Mouse (Mus musculus) limb, embryonic 12.5 days (tissue): Measurements from ENCODE around the gene Bmp6. TPM values are rescaled to one million over a fixed set of nuclear protein-coding genes. Genes with fewer than 3 reads are reported as not detected.

ENCODE experiments used
- ATAC-seq: fragments of 200-750 bp; cut with Nextera tagmentation; 2 replicates; pipeline ENCODE4 v1.8.0; 2017; ENCODE audit warnings: low read depth, moderate TSS enrichment; ENCODE audit not compliant: insufficient number of reproducible peaks, insufficient read depth, low FRiP score, low TSS enrichment
- H3K27ac ChIP-seq: fragments of 300-500 bp; sonication (generic); 2 replicates; pipeline ENCODE4 v1.5.1; 2016; ENCODE audit warnings: mild to moderate bottlenecking, moderate library complexity
- H3K27me3 ChIP-seq: fragments of 300-500 bp; sonication (generic); 2 replicates; pipeline ENCODE4 v1.6.1; 2016; ENCODE audit warnings: mild to moderate bottlenecking, moderate library complexity
- H3K36me3 ChIP-seq: fragments of 300-500 bp; sonication (generic); 2 replicates; pipeline ENCODE4 v1.6.1; 2016; ENCODE audit warnings: mild to moderate bottlenecking, moderate library complexity
- H3K4me1 ChIP-seq: fragments of 300-500 bp; sonication (generic); replicated peaks from 2 replicates; pipeline ENCODE4 v1.6.1; 2016
- H3K4me2 ChIP-seq: fragments of 300-500 bp; sonication (generic); 2 replicates; pipeline ENCODE4 v1.6.1; 2016; ENCODE audit warnings: mild to moderate bottlenecking, moderate library complexity
- H3K4me3 ChIP-seq: fragments of 300-500 bp; sonication (generic); replicated peaks from 2 replicates; pipeline ENCODE4 v1.5.1; 2016; ENCODE audit warnings: mild to moderate bottlenecking
- H3K9ac ChIP-seq: fragments of 300-500 bp; sonication (generic); replicated peaks from 2 replicates; pipeline ENCODE4 v1.6.1; 2016; ENCODE audit warnings: mild to moderate bottlenecking, moderate library complexity
- H3K9me3 ChIP-seq: fragments of 300-500 bp; sonication (generic); 2 replicates; pipeline ENCODE4 v1.6.1; 2016; ENCODE audit warnings: mild to moderate bottlenecking, moderate library complexity
- WGBS: fragments of 180-500 bp; shearing (Covaris S2); methylation state at CpG from one replicate; pipeline ENCODE4 v1.1.7; 2016; 5-methylcytosine and 5-hydroxymethylcytosine counted together
- polyA plus RNA-seq: library from polyadenylated mRNA; unstranded; fragments of >200 nt; fragmentation: Nextera tagmentation; extraction: Ambion mirVana; gene quantifications from 2 replicates; pipeline ENCODE4 v1.2.1, GENCODE M21; 2016

Gene Bmp6
- polyA plus RNA-seq, 1 experiment from 2014 or later = 0.75 TPM

DNA sequence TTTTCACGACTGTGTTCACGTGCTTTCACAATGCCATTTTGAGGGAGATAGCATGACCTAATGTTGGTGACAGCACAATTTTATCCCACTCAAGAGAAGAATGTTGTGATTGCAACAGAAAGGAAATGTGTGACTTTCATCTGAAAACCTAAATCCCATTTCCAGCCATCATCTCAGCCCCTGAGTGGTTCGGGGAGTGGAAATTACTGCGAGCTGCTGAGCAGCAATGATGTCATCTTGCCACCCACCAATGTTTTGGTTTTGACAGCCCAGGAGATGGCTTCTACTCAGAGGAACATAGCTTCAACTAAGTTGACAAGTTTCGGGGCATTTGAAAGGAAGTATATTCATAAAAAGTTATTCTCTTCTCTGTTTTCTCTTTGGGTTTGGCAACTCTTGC, 202.8 kb downstream of the Bmp6 start:
- H3K27ac ChIP-seq = no peak overlapping the region
- no peak for ATAC-seq
- WGBS = 90% methylated on average over 5 of the region's 5 CpGs
- no peak overlapping the region for H3K4me2 ChIP-seq
- H3K9me3 ChIP-seq = no peaks in the 10 kb centered on the region
- no peak overlapping the region for H3K4me3 ChIP-seq
- no peak overlapping the region for H3K9ac ChIP-seq
- H3K27me3 ChIP-seq = no peaks in the 10 kb centered on the region
- H3K4me1 ChIP-seq = no peaks in the 10 kb centered on the region
- no peaks in the 10 kb centered on the region for H3K36me3 ChIP-seq

DNA sequence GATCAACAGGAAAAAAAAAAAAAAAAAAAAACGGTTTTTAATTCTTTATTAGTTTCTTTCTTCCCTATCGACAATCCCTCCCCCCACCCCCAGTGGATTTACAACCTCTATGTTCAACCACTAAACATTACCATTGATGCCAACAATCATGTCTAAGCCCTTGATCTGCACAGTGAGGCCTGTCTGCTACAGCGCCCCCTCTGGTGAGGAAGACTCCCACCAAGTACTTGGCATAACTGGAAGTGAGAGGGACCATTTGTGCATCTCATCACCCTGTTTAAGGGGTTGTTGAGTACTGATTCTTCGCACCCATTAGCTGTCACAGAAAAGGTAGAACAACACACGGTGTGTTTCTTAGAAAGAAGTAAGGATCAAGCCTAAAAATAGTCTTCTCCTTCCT, 203.8 kb downstream of the Bmp6 start:
- no peak overlapping the region for H3K4me2 ChIP-seq
- H3K9ac ChIP-seq = no peak overlapping the region
- no peaks in the 10 kb centered on the region for H3K4me1 ChIP-seq
- H3K27ac ChIP-seq = no peak overlapping the region
- ATAC-seq = no peak
- no peaks in the 10 kb centered on the region for H3K9me3 ChIP-seq
- 79% methylated on average over 5 of the region's 5 CpGs for WGBS
- H3K36me3 ChIP-seq = no peaks in the 10 kb centered on the region
- no peak overlapping the region for H3K4me3 ChIP-seq
- H3K27me3 ChIP-seq = no peaks in the 10 kb centered on the region

Other genes starting within 250 kb of the Bmp6 start
- 4.8 and 5.3 TPM in 2 replicates for gene Dsp, start 193.8 kb upstream of the Bmp6 start, polyA plus RNA-seq
- gene Snrnp48, start 140.2 kb upstream of the Bmp6 start, polyA plus RNA-seq = 38.3 and 43.8 TPM in 2 replicates
- 180 and 196 TPM in 2 replicates for gene Txndc5, start 183.7 kb downstream of the Bmp6 start, polyA plus RNA-seq